Mouse (Mus musculus) thymus, postnatal 14 days (tissue): ENCODE measurements around the gene Pus3.

ENCODE experiments used
- DNase-seq: peaks from one replicate; pipeline ENCODE4 v3.0.0; 2021

The Pus3 gene

GRCm38 (mm10) chr9:35558257-35559008, at the start of gene Pus3, which contains the start of gene Ddx25:
TSS of gene Pus3 (plus strand) at chr9:35558595.
TSS of gene Ddx25 (minus strand) at chr9:35558528.
- DNase-seq = peak; percentile 57

- no peak for DNase-seq
Observed at GRCm38 (mm10) chr9:35513900-35514299, 44.5 kb upstream of the Pus3 start.

GRCm38 (mm10) chr9:35516182-35516581, 42.2 kb upstream of the Pus3 start:
- DNase-seq = no peak

DNA sequence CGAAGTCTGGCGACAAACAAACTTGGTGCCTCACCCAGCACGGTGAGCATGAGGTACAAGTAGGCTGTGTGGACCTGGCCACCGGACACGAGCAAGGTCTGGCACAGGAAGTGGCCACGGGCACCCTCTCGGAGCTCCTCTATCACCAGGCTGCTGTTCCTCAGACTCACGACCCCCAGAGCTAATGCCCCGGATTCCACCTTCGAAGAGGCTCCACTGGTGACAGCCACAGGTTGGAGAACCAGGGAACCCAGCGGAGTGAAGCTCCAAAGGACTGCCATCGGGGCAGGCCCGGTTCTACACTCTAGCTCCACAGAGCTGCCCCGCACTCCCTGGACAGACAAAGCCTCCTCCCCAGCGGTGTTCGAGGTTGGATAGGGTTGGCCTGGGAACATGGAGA, 41.7 kb upstream of the Pus3 start:
- no peak for DNase-seq

- no peak for DNase-seq
Observed at GRCm38 (mm10) chr9:35518169-35518568, 40.2 kb upstream of the Pus3 start, which contains the start of gene Gm1113. TSS of gene Gm1113 (minus strand) at chr9:35518269.

- no peak for DNase-seq
Observed at GRCm38 (mm10) chr9:35520631-35521348, 37.6 kb upstream of the Pus3 start.

DNA sequence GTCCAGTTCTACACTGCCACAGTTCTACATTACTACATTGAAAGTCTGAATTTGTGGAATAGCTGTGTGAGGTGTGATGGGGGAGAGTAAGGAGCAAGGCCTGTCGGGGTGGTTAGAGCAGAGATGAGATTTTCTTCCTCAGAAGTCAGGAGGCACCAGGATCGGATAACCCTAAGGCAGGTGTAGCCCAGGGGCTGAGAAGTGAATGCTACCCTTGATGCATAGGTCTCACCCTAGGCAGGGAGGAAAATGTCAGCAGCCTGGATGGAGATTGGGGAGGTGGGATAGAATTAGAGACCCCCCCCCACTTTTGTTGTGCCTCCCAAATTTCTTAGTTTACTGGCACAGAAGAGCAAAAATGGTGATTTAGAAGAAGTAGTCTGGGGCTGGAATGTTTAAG, 36.2 kb upstream of the Pus3 start:
- no peak for DNase-seq

- no peak for DNase-seq
Observed at GRCm38 (mm10) chr9:35522821-35523515, 35.4 kb upstream of the Pus3 start.

GRCm38 (mm10) chr9:35523541-35523940, 34.9 kb upstream of the Pus3 start:
- DNase-seq = no peak

DNA sequence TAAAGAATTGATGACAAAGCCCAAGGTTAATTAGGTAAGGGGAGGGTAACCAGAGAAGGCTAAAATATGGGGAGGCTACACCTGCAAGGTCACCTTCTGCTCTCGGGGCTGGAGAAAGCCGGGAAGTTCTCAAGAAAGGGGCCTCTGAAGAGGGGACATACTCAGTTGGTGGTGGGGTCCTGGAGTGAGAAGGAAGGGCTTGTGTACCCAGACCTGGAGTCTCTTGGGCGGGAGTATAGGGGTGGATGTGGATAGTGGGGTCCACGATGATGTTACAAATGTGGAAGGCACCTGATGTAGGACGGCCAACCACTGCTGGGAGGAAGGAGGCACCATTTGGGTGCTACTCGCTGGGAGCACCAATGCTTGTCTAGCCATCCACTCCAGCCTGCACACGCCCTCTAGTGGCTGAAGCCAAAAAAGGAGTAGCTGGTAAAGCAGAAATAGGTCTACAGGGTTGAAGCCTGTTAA, 34.4 kb upstream of the Pus3 start:
- DNase-seq = peak; percentile 75

GRCm38 (mm10) chr9:35529141-35529540, 29.3 kb upstream of the Pus3 start:
- no peak for DNase-seq

DNA sequence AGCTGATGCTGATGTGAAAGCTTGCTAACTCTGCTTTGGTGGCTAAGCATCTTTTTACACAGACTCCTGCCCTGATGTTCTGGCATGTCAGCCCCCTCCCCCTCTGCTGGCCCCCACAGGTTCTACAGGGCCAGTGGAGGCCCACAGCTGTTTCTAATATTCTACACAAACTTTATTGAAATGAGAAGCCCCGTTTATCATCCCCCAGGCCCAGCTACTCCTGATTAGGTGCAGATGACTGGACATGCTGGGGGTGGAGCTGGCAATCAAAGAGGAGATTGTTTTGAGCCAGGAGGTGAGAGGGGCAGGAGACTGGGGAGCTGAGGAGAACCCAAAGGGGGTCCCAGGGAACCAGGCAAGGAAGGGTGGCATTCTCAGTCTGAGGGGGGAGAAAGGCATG, 28.6 kb upstream of the Pus3 start:
- no peak for DNase-seq

- no peak for DNase-seq
Observed at GRCm38 (mm10) chr9:35533266-35533665, 25.1 kb upstream of the Pus3 start.

GRCm38 (mm10) chr9:35535110-35535509, 23.3 kb upstream of the Pus3 start:
- DNase-seq = peak; percentile 48

DNA sequence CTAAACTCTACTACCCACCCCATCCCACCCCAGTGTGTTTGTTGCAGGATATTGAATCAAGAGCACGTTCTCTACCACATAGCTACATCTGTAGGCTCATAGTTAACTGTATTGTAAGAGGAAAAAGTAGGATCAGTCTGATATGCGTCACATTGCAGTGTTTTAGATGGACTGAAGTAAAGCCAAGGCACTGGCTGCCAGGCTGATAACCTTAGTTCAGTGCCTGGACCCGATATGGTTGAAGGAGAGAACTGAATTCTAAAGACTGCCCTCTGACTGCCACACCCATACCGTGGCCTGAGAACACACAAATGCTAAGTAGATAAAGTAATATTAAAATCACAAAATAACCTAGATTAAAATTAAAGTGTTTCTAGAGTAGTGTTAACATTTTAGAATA, 22.5 kb upstream of the Pus3 start:
- no peak for DNase-seq

DNA sequence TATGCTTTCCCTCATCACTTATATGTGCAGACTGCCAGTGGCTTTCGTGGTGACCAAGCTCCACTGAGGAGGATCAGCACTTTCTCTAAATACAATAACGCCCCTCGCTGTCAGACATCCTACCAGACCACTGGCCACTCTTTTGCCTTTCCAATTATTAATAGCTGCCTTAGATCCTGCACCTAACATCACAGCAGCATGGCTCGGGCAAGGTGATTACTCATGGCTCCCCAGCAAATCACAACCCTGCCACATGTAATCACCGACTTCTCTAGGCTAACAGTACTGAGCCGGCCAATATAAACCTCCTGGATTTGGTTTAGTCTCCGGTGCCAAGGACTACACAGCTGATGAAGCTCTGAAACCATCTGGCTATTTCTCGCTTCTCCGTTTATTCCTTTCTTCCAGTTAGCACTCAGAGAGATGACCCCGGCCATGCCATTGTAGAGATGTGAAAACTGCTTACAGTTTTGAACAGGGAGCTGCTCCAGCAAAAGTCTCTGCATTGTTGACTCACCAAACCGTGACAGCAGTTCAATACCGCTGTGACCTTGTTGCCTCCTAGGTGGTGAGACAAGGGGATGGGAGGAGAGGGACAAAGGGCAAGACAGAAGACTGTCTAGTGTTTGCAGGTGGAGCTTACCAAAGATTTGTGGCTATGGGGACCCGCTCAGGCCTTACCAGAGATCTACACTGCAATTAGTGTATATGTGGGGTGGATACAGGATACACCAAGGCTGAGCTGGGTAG, 19.2 kb upstream of the Pus3 start:
- no peak for DNase-seq

- DNase-seq = no peak
Observed at GRCm38 (mm10) chr9:35541024-35541423, 17.4 kb upstream of the Pus3 start.

DNA sequence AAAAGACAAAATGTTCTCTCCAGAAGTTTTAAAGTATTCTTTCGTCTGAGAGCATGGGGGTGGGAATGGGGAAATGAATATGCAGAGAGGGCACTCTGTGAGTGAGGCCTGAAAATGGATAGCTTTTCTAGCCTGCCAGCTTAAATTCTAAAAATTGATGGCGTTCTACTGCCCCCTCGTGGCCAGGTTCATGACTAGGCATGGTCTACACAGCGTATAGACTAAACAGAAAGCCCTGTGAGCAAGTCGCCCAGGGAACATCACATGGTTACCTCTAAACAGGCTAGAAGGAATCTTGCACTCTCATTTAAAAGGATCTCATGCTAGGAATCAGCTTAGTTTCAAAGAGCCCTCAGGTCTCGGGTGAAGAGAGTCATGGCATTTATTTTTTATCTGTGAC, 16.9 kb upstream of the Pus3 start:
- DNase-seq = peak; percentile 83

- DNase-seq = no peak
Observed at GRCm38 (mm10) chr9:35541941-35542340, 16.5 kb upstream of the Pus3 start.

- DNase-seq = no peak
Observed at GRCm38 (mm10) chr9:35543099-35543860, 15.1 kb upstream of the Pus3 start.

DNA sequence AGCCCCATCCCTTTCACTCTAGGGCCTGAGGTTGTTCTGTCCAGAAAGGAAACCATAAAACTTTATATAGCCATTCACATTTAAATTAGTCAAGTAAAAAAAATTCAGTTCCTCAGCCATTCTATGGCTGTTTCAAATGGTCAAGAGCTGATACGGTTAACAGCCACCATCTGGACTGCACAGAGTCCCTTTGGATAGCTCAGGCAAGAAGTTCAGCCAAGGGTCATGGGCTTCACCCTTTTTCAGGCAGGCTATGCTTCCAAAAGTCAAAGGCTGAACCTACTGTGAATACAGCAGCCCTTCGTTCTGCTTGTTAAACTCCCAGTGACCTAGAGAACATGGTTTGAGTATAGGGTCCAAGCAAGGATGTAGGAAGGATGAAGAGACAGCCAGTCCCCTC, 13.7 kb upstream of the Pus3 start:
- no peak for DNase-seq

GRCm38 (mm10) chr9:35545704-35546103, 12.7 kb upstream of the Pus3 start:
- DNase-seq = no peak
